Mouse (Mus musculus) myocyte (in vitro differentiated cells): Measurements from ENCODE around the gene Bmp3.

ENCODE experiments used
- CEBPB ChIP-seq: IDR thresholded peaks from 2 replicates; pipeline ENCODE4 v1.6.1; 2011; ENCODE audit warnings: mild to moderate bottlenecking, moderate library complexity; ENCODE audit not compliant: poor library complexity, insufficient read depth, severe bottlenecking
- E2F4 ChIP-seq: IDR thresholded peaks from one replicate; pipeline ENCODE4 v1.6.1; 2011; ENCODE audit warnings: mild to moderate bottlenecking, control low read depth, moderate library complexity; ENCODE audit not compliant: insufficient read depth
- POLR2A ChIP-seq: IDR thresholded peaks from one replicate; pipeline ENCODE4 v1.6.1; 2011; ENCODE audit warnings: low read depth, mild to moderate bottlenecking, control low read depth, moderate library complexity; ENCODE audit not compliant: insufficient read length
- TCF12 ChIP-seq: IDR thresholded peaks from one replicate; pipeline ENCODE4 v1.6.1; 2011; ENCODE audit warnings: mild to moderate bottlenecking, control low read depth; ENCODE audit not compliant: poor library complexity, insufficient read depth, severe bottlenecking
- USF1 ChIP-seq: IDR thresholded peaks from one replicate; pipeline ENCODE4 v1.6.1; 2011; ENCODE audit warnings: low read depth, mild to moderate bottlenecking, control low read depth, moderate library complexity

GRCm38 (mm10) chr5:98855741-98856140 is 1.5 kb downstream of the Bmp3 start:
- TF ChIP-seq E2F4 (no peak), POLR2A (no peak), CEBPB (no peak), USF1 (no peak), TCF12 (no peak)
